Mouse (Mus musculus) G1E-ER4 (cell line): ENCODE measurements around the gene Runx2. TPM values are rescaled to one million over a fixed set of nuclear protein-coding genes. Genes with fewer than 3 reads are reported as not detected.

Experiments
- GATA1 ChIP-seq: IDR thresholded peaks from one replicate; pipeline ENCODE4 v1.8.0; 2012; ENCODE audit warnings: low read length, inconsistent platforms
- polyA plus RNA-seq: library from polyadenylated mRNA; stranded (reverse); fragments of >175 nt; gene quantifications from 2 replicates; pipeline ENCODE4 v1.2.3, GENCODE M21; 2012

The Runx2 gene
- polyA plus RNA-seq, 1 experiment: not detected

- no peak for TF ChIP-seq GATA1
Measured at GRCm38 (mm10) chr17:44706531-44706930, 108.1 kb downstream of the Runx2 start.

GRCm38 (mm10) chr17:44702506-44703298, 111.9 kb downstream of the Runx2 start:
- no peak for TF ChIP-seq GATA1

GRCm38 (mm10) chr17:44701531-44701930, 113.1 kb downstream of the Runx2 start:
- TF ChIP-seq GATA1: no peak

- no peak for TF ChIP-seq GATA1
Measured at GRCm38 (mm10) chr17:44700326-44700725, 114.3 kb downstream of the Runx2 start.

- TF ChIP-seq GATA1: no peak
Measured at GRCm38 (mm10) chr17:44697053-44697452, 117.5 kb downstream of the Runx2 start.

- no peak for TF ChIP-seq GATA1
Measured at GRCm38 (mm10) chr17:44693552-44693951, 121.0 kb downstream of the Runx2 start.

- TF ChIP-seq GATA1: no peak
Measured at GRCm38 (mm10) chr17:44691517-44691916, 123.1 kb downstream of the Runx2 start.

GRCm38 (mm10) chr17:44690410-44691035, 124.1 kb downstream of the Runx2 start:
- no peak for TF ChIP-seq GATA1

GRCm38 (mm10) chr17:44688306-44688705, 126.3 kb downstream of the Runx2 start:
- no peak for TF ChIP-seq GATA1

GRCm38 (mm10) chr17:44685514-44685913, 129.1 kb downstream of the Runx2 start:
- TF ChIP-seq GATA1: no peak

- no peak for TF ChIP-seq GATA1
Measured at GRCm38 (mm10) chr17:44683026-44683425, 131.6 kb downstream of the Runx2 start.

GRCm38 (mm10) chr17:44677782-44678181, 136.8 kb downstream of the Runx2 start:
- TF ChIP-seq GATA1: no peak

- no peak for TF ChIP-seq GATA1
Measured at GRCm38 (mm10) chr17:44672806-44673205, 141.8 kb downstream of the Runx2 start.

- TF ChIP-seq GATA1: no peak
Measured at GRCm38 (mm10) chr17:44671946-44672692, 142.5 kb downstream of the Runx2 start.

- no peak for TF ChIP-seq GATA1
Measured at GRCm38 (mm10) chr17:44669985-44670384, 144.6 kb downstream of the Runx2 start.

- TF ChIP-seq GATA1: no peak
Measured at GRCm38 (mm10) chr17:44667346-44667745, 147.3 kb downstream of the Runx2 start.

GRCm38 (mm10) chr17:44663872-44664271, 150.7 kb downstream of the Runx2 start:
- TF ChIP-seq GATA1: no peak
